Mouse (Mus musculus) bone marrow, adult 2 months (tissue): ENCODE measurements around the gene Rgp1.

ENCODE experiments used
- CTCF ChIP-seq: fragments of 200-500 bp; IDR thresholded peaks from 2 replicates; pipeline ENCODE4 v1.5.1; 2011; ENCODE audit warnings: low read length, control low read depth; ENCODE audit not compliant: control insufficient read depth, insufficient read depth
- POLR2A ChIP-seq: fragments of 200-500 bp; IDR thresholded peaks from 2 replicates; pipeline ENCODE4 v1.6.1; 2011; ENCODE audit warnings: low read depth, mild to moderate bottlenecking, control low read depth, low read length, borderline replicate concordance; ENCODE audit not compliant: control insufficient read depth

- no peak for TF ChIP-seq POLR2A
- no peak for TF ChIP-seq CTCF
Measured at GRCm38 (mm10) chr4:43547160-43547559, 31.4 kb upstream of the Rgp1 start.
